Mouse (Mus musculus) cerebellum, adult 8-10 months (tissue): ENCODE results near the gene Trabd.
A peak's percentile ranks its signal among the peaks of the same experiment; 100 is the strongest.

Experiments
- DNase-seq: peaks from one replicate; pipeline ENCODE4 v3.0.0; 2022

The Trabd gene

GRCm38 (mm10) chr15:89074613-89075477, at the start of gene Trabd:
Gene Trabd, plus strand, starts transcription at chr15:89075124.
- no peak for DNase-seq

DNA sequence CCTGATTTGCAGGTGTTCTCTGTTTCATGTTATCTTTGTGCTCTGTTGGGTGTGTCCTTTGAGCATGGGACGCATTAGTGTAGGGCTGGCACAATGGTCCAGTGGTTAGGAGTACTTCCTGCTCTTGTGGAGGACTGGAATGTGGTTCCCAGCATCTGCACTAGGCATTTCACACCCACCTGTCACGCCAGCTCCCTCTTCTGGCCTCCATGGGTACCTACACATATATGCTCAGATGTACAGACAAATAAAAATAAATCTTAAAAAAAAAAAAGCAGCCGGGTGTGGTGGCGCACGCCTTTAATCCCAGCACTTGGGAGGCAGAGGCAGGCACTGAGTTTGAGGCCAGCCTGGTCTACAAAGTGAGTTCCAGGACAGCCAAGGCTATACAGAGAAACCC, 30.5 kb upstream of the Trabd start:
- no peak for DNase-seq

DNA sequence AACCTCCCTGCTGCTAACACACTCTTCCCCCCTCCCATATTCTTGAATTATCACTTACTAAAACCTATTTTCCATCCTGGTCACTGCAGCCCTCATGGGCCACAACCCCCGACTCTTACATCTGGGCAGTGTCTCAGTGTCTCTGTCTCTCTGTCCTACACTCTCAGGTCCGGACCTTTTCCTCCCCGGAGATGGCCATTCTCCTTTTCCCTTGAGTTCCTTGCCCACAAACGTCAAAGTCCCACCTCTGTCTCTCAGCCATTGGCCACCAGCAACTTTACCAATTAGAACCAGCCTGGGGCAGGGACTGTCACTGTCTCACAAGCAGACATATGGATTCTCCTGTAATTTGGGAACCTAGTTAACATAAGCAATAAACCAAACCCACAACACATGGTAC, 28.6 kb upstream of the Trabd start:
- no peak for DNase-seq

DNA sequence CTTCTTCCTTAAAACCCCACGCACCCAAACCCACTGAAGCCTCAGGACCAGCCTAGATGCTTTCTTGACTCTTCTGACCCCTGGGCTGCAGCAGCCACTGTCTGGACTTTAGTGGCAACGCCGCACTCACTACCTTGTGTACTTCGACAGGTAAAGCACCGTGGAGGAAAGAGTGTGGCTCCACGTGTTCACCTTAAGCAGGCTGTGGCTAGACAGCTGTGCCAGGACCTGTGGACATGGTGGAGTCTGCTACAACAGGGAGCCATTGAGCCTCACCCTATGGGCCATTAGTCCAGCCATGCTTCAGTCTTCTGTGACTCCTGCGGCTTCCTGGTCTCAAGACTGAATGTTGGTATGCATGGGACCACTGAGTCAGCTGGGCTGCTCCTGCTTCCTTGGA, 20.3 kb upstream of the Trabd start:
- DNase-seq, result no peak

DNA sequence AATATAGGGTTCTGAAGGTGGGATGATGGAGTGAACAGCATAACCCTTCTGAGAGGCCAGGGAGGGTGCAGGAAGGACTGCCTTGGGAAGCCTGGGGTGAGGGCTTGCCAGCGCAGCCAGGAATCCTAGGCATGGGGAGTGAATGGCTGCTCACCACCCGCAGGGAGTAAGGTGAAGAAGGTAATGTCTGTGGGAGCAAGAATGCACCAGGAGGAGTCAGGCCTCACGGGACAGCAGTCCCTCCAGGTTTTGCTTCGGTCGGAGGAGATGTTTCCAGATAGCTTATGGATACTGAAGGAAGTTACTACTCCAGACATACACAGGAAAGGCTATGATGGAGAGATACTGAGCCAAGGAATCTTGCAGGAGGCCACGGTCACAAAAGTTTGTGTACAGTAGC, 16.2 kb upstream of the Trabd start:
- no peak for DNase-seq

GRCm38 (mm10) chr15:89059161-89059931, 15.6 kb upstream of the Trabd start, which contains the start of gene Panx2:
Gene Panx2, plus strand, starts transcription at chr15:89059734.
- peak; percentile 64 for DNase-seq

DNA sequence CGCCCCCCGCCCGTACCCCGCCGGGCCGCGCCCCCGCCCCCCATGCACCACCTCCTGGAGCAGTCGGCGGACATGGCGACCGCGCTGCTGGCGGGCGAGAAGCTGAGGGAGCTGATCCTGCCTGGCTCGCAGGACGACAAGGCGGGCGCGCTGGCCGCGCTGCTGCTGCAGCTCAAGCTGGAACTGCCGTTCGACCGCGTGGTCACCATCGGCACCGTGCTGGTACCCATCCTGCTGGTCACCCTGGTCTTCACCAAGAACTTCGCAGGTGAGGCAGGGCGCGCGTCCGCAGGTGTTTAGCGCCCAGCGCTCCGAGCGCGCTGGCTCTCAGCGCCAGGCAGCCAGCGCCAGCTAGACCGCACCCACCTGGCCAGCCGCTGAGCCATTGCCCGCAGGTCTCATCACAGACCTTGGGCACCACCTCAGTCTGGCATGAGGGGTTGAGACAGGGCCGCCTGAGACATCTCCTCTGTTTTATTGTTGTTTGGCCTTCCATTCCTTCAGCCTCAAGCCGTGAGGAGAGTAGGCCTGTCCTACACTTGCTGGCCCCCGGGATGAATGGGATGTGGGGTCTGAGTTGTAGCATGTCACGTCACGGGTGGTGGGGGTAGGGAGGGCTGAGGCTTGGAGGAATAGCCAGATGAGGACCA, 14.8 kb upstream of the Trabd start:
- peak; percentile 69 for DNase-seq

- DNase-seq, result peak; percentile 40
These were observed 14.0 kb upstream of the Trabd start for GRCm38 (mm10) chr15:89060811-89061460.

GRCm38 (mm10) chr15:89061761-89062517, 13.0 kb upstream of the Trabd start:
- peak; percentile 25 for DNase-seq

DNA sequence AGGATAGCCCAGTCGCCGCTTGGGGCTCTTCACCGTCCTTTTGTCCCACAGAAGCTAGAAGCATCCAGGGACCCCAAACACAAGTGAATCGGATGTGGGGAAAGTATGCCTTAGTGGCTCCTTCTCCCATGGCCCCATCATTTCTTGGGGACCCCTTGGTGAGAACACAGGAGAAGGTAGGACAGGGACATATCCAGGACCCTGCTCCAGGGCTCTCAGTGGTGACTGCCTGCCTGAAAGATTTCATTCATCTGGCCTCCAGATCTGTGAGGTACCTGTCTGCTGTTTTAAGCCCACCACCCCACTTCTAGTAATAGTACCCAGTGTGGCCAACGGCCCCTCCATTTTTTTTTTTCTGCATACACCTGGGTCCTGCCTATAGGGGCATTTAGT, 12.4 kb upstream of the Trabd start:
- DNase-seq, result peak; percentile 21

DNA sequence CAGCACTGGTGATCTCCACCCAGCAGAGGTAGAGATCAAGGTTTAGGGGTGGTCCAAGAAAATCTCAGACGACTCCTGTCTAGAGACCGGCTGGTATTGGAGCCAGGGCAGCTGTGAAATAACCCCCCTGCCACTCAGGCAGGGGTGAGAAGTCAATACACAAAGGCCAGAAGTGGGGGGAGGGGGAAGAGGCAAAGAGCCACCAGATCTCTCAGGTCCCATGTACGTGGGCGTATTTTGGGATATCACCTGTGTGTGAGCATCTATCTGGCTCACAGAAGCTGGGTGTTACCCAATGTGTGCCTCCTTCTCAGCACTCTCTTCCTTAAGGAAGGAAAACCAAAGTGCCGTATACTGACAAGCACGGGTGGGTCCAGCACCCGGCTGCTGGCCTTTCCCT, 11.9 kb upstream of the Trabd start:
- DNase-seq, result peak; percentile 38

DNA sequence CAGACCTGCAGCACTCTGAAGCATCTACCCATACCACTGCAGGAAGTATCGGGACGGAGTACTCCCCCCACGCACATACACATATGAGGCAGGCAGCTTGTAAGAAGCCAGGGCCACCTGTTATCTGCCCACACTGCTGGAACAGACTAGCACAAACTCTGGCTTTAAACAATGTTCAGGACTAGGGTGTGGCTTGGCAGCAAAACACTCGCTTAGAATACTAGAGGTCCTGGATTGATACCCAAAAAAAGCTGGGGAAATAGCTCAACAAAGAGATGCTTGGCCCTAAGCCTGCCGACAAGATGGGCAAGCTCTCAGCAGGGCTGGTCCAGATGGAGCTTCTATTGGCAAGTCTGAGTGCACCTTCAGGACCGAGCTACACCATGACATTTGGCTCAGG, 11.4 kb upstream of the Trabd start:
- DNase-seq, result peak; percentile 75

- DNase-seq, result peak; percentile 19
These were observed 10.0 kb upstream of the Trabd start for GRCm38 (mm10) chr15:89064891-89065290.

- peak; percentile 20 for DNase-seq
These were observed 7.3 kb upstream of the Trabd start for GRCm38 (mm10) chr15:89067609-89068008.

GRCm38 (mm10) chr15:89068226-89068625, 6.7 kb upstream of the Trabd start:
- peak; percentile 15 for DNase-seq

- DNase-seq, result peak; percentile 11
These were observed 5.5 kb upstream of the Trabd start for GRCm38 (mm10) chr15:89069336-89069840.

GRCm38 (mm10) chr15:89070606-89071005, 4.3 kb upstream of the Trabd start:
- DNase-seq, result peak; percentile 29

- DNase-seq, result no peak
These were observed 826 bp upstream of the Trabd start for GRCm38 (mm10) chr15:89073993-89074603.

GRCm38 (mm10) chr15:89075478-89076147, 689 bp downstream of the Trabd start:
- peak; percentile 85 for DNase-seq

GRCm38 (mm10) chr15:89076156-89076731, 1.3 kb downstream of the Trabd start:
- DNase-seq, result peak; percentile 79
